Mouse (Mus musculus): Measurements from ENCODE around the gene Magi1. TPM values are rescaled to one million over a fixed set of nuclear protein-coding genes. Genes with fewer than 3 reads are reported as not detected.

Gene Magi1
- total and polyA plus RNA-seq, 3 experiments = not detected

DNA sequence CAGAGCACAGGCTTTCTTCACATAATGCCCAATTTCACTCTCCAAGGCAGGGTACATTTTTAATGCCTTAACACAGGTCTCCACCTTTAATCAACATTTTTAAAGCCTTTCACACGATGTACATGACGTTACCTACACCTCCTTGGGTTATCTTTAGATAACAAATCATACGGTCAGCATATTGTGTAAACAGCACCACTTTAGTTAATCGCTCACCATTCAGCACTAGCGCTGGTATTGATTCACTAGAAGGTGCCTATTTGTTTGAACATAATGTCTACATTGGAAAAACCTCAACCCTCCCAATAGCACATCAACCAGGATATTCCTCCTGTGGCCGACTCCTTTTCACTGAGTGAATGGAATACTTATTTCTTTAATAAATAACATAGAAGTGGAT, 455.5 kb downstream of the Magi1 start:
- Histone ChIP-seq H3K27ac (ENCODE audit: insufficient read depth, low read depth) (no peak overlapping the region), H3K4me2 (ENCODE audit: insufficient read depth, low read depth, poor library complexity, severe bottlenecking) (no peak overlapping the region), H3K9ac (ENCODE audit: insufficient read depth, low read depth) (no peak overlapping the region), H3K9me3 (replicated peaks; ENCODE audit: low read length) (peaks cover 70% of the 10 kb centered on the region), H3K4me1 (ENCODE audit: control insufficient read depth in 1 of 2, insufficient read depth in 2 of 2) (no peaks in the 10 kb centered on the region), H3K79me2 (replicated peaks; ENCODE audit: control insufficient read depth, extremely low read depth, insufficient read depth, poor library complexity, severe bottlenecking) (no peaks in the 10 kb centered on the region), H3K27me3 (replicated peaks) (no peaks in the 10 kb centered on the region), H3K4me3 (replicated peaks in 1 of 3; ENCODE audit: low read depth in 2 of 3, low read length in 2 of 3, poor library complexity in 1 of 3) (no peak overlapping the region), H3K36me3 (replicated peaks in 1 of 2; ENCODE audit: control insufficient read depth in 1 of 2, insufficient read depth in 1 of 2, low read length in 1 of 2) (no peaks in the 10 kb centered on the region)
- dilution Hi-C loops (cut with MboI; ENCODE audit: extremely low pct_ligation_motif_present, extremely low pct_unique_long_range_greater_than_20kb, low sequenced_read_pairs) (no loop called here), in situ Hi-C loops (cut with MboI; ENCODE audit: low pct_ligation_motif_present, low pct_unique_long_range_greater_than_20kb, low sequenced_read_pairs) (no loop called here)
- DNase-seq (ENCODE audit: extremely low read depth) = no peak
- TF ChIP-seq EP300 (IDR thresholded peaks at IDR 0.05; ENCODE audit: low read length) (no peak), POLR2AphosphoS2 (IDR thresholded peaks at IDR 0.05; ENCODE audit: low read depth, low read length) (no peak), MAZ (IDR thresholded peaks at IDR 0.05; ENCODE audit: low read depth, low read length) (no peak), ELF1 (IDR thresholded peaks at IDR 0.05; ENCODE audit: low read depth, low read length) (no peak), MEF2A (IDR thresholded peaks at IDR 0.05; ENCODE audit: borderline replicate concordance, low read depth, low read length) (no peak), PAX5 (IDR thresholded peaks at IDR 0.05; ENCODE audit: low read length) (no peak), JUN (IDR thresholded peaks at IDR 0.05; ENCODE audit: insufficient read depth, low read depth, low read length) (no peak), CTCF (conservative IDR thresholded peaks at IDR 0.05 in 1 of 2, IDR thresholded peaks at IDR 0.05 in 1 of 2; ENCODE audit: low read depth in 2 of 2, low read length in 2 of 2) (no peak), CHD1 (IDR thresholded peaks at IDR 0.05; ENCODE audit: low read depth, low read length) (no peak), MAFK (IDR thresholded peaks at IDR 0.05; ENCODE audit: insufficient replicate concordance, low read length) (no peak), TCF12 (IDR thresholded peaks at IDR 0.05; ENCODE audit: low read depth, low read length) (no peak), ZNF384 (IDR thresholded peaks at IDR 0.05; ENCODE audit: low read depth, low read length) (no peak), SMC3 (IDR thresholded peaks at IDR 0.05; ENCODE audit: low read depth, low read length) (no peak), GABPA (IDR thresholded peaks at IDR 0.05; ENCODE audit: insufficient replicate concordance, low read depth, low read length) (no peak), ZC3H11A (IDR thresholded peaks at IDR 0.05; ENCODE audit: low read depth, low read length) (no peak), TBP (conservative IDR thresholded peaks at IDR 0.05; ENCODE audit: low read depth, low read length) (no peak), ZMIZ1 (IDR thresholded peaks at IDR 0.05; ENCODE audit: low read depth, low read length) (no peak), MYC (IDR thresholded peaks at IDR 0.05; ENCODE audit: low read depth, low read length) (no peak)

DNA sequence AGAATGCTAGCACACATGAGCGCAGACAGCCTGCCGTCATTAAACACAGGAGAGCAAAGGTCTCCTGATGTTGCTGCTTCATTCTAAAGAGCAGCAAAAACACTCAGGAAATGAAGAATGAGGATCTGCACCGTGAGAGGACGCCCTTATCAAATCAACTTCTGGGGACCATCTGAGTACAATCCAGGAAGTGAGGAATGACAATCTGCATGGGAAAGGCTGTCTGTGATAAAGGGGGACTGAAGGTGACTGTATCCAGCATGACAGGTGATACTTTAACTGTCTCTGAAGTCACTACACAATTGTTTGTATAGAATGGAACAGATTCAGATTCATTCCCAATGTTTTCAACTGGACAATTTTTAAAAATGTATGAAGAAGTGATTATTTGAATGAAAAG, 456.8 kb downstream of the Magi1 start:
- in situ Hi-C loops (cut with MboI; ENCODE audit: low pct_ligation_motif_present, low pct_unique_long_range_greater_than_20kb, low sequenced_read_pairs) = no loop called here
- TF ChIP-seq MXI1 (IDR thresholded peaks at IDR 0.05; ENCODE audit: low read depth, low read length) = no peak
- TF ChIP-seq MYC (IDR thresholded peaks at IDR 0.05; ENCODE audit: low read depth, low read length) = no peak
- no peak for TF ChIP-seq NRF1 (IDR thresholded peaks at IDR 0.05; ENCODE audit: low read depth, low read length)
- TF ChIP-seq ZKSCAN1 (IDR thresholded peaks at IDR 0.05; ENCODE audit: borderline replicate concordance, low read depth, low read length) = no peak
- no peak for TF ChIP-seq TBP (conservative IDR thresholded peaks at IDR 0.05; ENCODE audit: low read depth, low read length)
- TF ChIP-seq USF2 (conservative IDR thresholded peaks at IDR 0.05; ENCODE audit: low read depth, low read length) = no peak

More for the DNA sequence above, 456.8 kb downstream of the Magi1 start:
- dilution Hi-C loops (cut with MboI; ENCODE audit: extremely low pct_ligation_motif_present, extremely low pct_unique_long_range_greater_than_20kb, low sequenced_read_pairs) = no loop called here
- H3K4me2 ChIP-seq (ENCODE audit: insufficient read depth, low read depth, poor library complexity, severe bottlenecking) = no peak overlapping the region
- H3K36me3 ChIP-seq (replicated peaks in 1 of 2; ENCODE audit: control insufficient read depth in 1 of 2, insufficient read depth in 1 of 2, low read length in 1 of 2) = no peaks in the 10 kb centered on the region
- no peaks in the 10 kb centered on the region for H3K27me3 ChIP-seq (replicated peaks)
- no peaks in the 10 kb centered on the region for H3K4me1 ChIP-seq (ENCODE audit: control insufficient read depth in 1 of 2, insufficient read depth in 2 of 2)
- no peak for DNase-seq (ENCODE audit: extremely low read depth)
- H3K9me3 ChIP-seq (replicated peaks; ENCODE audit: low read length) = peaks cover 72% of the 10 kb centered on the region
- no peak overlapping the region for H3K27ac ChIP-seq (ENCODE audit: insufficient read depth, low read depth)
- H3K9ac ChIP-seq (ENCODE audit: insufficient read depth, low read depth) = no peak overlapping the region
- no peaks in the 10 kb centered on the region for H3K79me2 ChIP-seq (replicated peaks; ENCODE audit: control insufficient read depth, extremely low read depth, insufficient read depth, poor library complexity, severe bottlenecking)
- H3K4me3 ChIP-seq (replicated peaks in 1 of 3; ENCODE audit: low read depth in 2 of 3, low read length in 2 of 3, poor library complexity in 1 of 3) = no peak overlapping the region

Measured in CH12.LX (cell line).